Mouse (Mus musculus) forebrain, embryonic 16.5 days (tissue): ENCODE data around the gene Rnf43. TPM values are rescaled to one million over a fixed set of nuclear protein-coding genes. Genes with fewer than 3 reads are reported as not detected.

Experiments used
- ATAC-seq: fragments of 200-750 bp; cut with Nextera tagmentation; 2 replicates; pipeline ENCODE4 v1.8.0; 2017; ENCODE audit warnings: mild to moderate bottlenecking, moderate library complexity
- H3K27ac ChIP-seq: fragments of 300-500 bp; sonication (generic); 2 replicates; pipeline ENCODE4 v1.5.1; 2014; ENCODE audit warnings: low read length, control low read depth
- H3K27me3 ChIP-seq: fragments of 300-500 bp; sonication (generic); replicated peaks from 2 replicates; pipeline ENCODE4 v1.6.1; 2014; ENCODE audit warnings: low read length; ENCODE audit not compliant: control insufficient read depth, insufficient read depth
- H3K36me3 ChIP-seq: fragments of 300-500 bp; sonication (generic); 2 replicates; pipeline ENCODE4 v1.6.1; 2014; ENCODE audit not compliant: control insufficient read depth, insufficient read depth
- H3K4me1 ChIP-seq: fragments of 300-500 bp; sonication (generic); replicated peaks from 2 replicates; pipeline ENCODE4 v1.6.1; 2014; ENCODE audit warnings: low read length; ENCODE audit not compliant: control insufficient read depth, insufficient read depth
- H3K4me2 ChIP-seq: fragments of 300-500 bp; sonication (generic); 2 replicates; pipeline ENCODE4 v1.6.1; 2014; ENCODE audit warnings: mild to moderate bottlenecking, low read length, control low read depth
- H3K4me3 ChIP-seq: fragments of 300-500 bp; sonication (generic); replicated peaks from 2 replicates; pipeline ENCODE4 v1.5.1; 2014; ENCODE audit warnings: mild to moderate bottlenecking, low read length, control low read depth
- H3K9ac ChIP-seq: fragments of 300-500 bp; sonication (generic); replicated peaks from 2 replicates; pipeline ENCODE4 v1.6.1; 2014; ENCODE audit warnings: low read depth, low read length, control low read depth
- H3K9me3 ChIP-seq: fragments of 300-500 bp; sonication (generic); 2 replicates; pipeline ENCODE4 v1.6.1; 2016; ENCODE audit warnings: low read length; ENCODE audit not compliant: control insufficient read depth
- WGBS: fragments of 180-500 bp; shearing (Covaris S2); extraction: QIAGEN DNeasy Blood & Tissue Kit; methylation state at CpG from one replicate; pipeline ENCODE4 v1.1.7; 2014; 5-methylcytosine and 5-hydroxymethylcytosine counted together
- polyA plus RNA-seq: library from polyadenylated mRNA; unstranded; fragments of >200 nt; fragmentation: Nextera tagmentation; extraction: Ambion mirVana; gene quantifications from 2 replicates; pipeline ENCODE4 v1.2.1, GENCODE M21; 2015

The Rnf43 gene
- 0.76 and 1.9 TPM in 2 replicates for polyA plus RNA-seq

- peak; percentile 68; the same call in 1 of the 2 replicates for ATAC-seq
- Histone ChIP-seq H3K36me3 (no peaks in the 10 kb centered on the region), H3K9me3 (no peaks in the 10 kb centered on the region), H3K9ac (no peak within 1 kb of the TSS; the same call in 1 of the 2 replicates), H3K27me3 (peaks cover 3% of the 10 kb centered on the region; the same call in 1 of the 2 replicates), H3K4me1 (peaks cover 7% of the 10 kb centered on the region), H3K4me2 (peak within 1 kb of the TSS; percentile 62), H3K27ac (no peak within 1 kb of the TSS), H3K4me3 (peak within 1 kb of the TSS; percentile 42)
- WGBS = 0% methylated on average over 8 of the region's 8 CpGs
These were observed at the start of gene Rnf43 for GRCm38 (mm10) chr11:87662407-87662806. Gene Rnf43 (plus strand): TSS chr11:87662722.

DNA sequence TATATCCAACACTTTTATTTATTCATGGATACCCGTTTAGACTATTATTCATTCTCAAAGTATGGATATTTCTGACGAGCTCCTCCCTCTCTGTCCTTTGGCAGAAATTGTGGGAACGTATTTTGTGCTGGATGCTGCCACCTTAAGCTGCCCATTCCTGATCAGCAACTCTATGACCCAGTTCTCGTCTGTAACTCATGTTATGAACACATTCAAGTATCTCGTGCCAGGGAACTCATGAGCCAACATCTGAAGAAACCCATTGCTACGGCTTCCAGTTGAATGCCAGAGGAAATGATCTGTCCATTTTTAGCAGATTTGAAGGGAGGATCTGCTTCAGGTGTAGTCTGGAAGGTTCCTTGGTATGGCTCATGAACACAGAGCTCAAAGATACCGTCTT is 48.5 kb upstream of the Rnf43 start:
- Histone ChIP-seq H3K4me1 (no peaks in the 10 kb centered on the region), H3K36me3 (peaks cover 77% of the 10 kb centered on the region), H3K27ac (no peak overlapping the region), H3K27me3 (no peaks in the 10 kb centered on the region), H3K4me2 (no peak overlapping the region), H3K9ac (no peak overlapping the region), H3K4me3 (no peak overlapping the region), H3K9me3 (peaks cover 2% of the 10 kb centered on the region)
- ATAC-seq = no peak
- WGBS = 92% methylated on average over 7 of the region's 7 CpGs

- Histone ChIP-seq H3K27me3 (no peaks in the 10 kb centered on the region), H3K4me3 (no peak overlapping the region), H3K4me2 (no peak overlapping the region), H3K27ac (no peak overlapping the region), H3K36me3 (peaks cover 72% of the 10 kb centered on the region), H3K9me3 (peaks cover 2% of the 10 kb centered on the region), H3K9ac (no peak overlapping the region), H3K4me1 (no peaks in the 10 kb centered on the region)
- WGBS = 92% methylated on average over 5 of the region's 5 CpGs
- ATAC-seq = no peak
These were observed 47.0 kb upstream of the Rnf43 start for GRCm38 (mm10) chr11:87615551-87615950.

DNA sequence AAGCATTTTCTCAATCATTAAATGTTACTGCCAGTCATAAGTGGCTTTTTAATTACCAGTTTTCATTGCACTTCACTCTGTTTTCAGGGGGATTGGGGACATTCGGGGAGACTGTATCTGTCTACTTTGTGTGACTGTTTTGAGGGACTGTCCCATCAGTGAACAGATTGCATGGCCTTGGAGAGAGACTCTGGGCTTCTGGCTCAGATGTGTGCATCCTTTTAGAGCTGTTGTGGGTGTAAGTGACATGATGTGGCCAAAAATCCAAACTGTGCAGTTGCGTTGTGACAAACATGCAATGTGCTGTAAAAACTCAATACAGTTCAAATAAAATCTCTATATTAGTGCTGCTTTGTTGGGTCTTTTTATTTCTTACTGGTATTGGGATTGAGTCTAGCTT is 46.6 kb upstream of the Rnf43 start:
- no peak for ATAC-seq
- Histone ChIP-seq H3K36me3 (peaks cover 67% of the 10 kb centered on the region), H3K27me3 (no peaks in the 10 kb centered on the region), H3K9me3 (peaks cover 2% of the 10 kb centered on the region), H3K4me3 (no peak overlapping the region), H3K9ac (no peak overlapping the region), H3K27ac (no peak overlapping the region), H3K4me1 (no peaks in the 10 kb centered on the region), H3K4me2 (no peak overlapping the region)
- 98% methylated on average over 2 of the region's 2 CpGs for WGBS

GRCm38 (mm10) chr11:87616790-87617474 is 45.6 kb upstream of the Rnf43 start, which contains the start of gene Hsf5:
Gene Hsf5 (plus strand): TSS chr11:87617164.
- H3K9ac ChIP-seq = no peak within 1 kb of the TSS
- peaks cover 58% of the 10 kb centered on the region for H3K36me3 ChIP-seq
- H3K9me3 ChIP-seq = peaks cover 2% of the 10 kb centered on the region
- WGBS = 90% methylated on average over 57 of the region's 69 CpGs
- no peak within 1 kb of the TSS for H3K4me3 ChIP-seq
- H3K4me2 ChIP-seq = no peak within 1 kb of the TSS
- no peak within 1 kb of the TSS for H3K27ac ChIP-seq
- H3K4me1 ChIP-seq = no peaks in the 10 kb centered on the region
- no peaks in the 10 kb centered on the region for H3K27me3 ChIP-seq
- no peak for ATAC-seq

DNA sequence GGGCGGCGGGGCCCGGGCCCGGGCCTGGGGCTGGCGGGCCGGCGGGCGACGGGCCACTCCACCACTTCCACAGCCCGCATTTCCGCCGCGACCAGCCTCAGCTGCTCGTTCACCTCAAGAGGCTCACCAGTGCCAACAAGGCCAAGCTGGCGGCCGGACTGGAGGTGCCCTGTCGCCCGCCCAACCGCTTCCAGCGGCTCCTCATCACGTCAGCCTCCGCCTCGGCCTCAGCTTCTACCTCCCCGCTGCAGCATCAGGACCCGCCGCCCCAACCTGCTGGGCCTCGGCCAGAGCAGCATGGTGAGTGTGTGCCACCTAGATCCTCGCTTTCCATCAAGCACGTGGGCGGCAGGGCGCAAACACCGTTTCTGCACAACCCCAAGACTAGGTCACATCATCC is 44.9 kb upstream of the Rnf43 start:
- peaks cover 52% of the 10 kb centered on the region for H3K36me3 ChIP-seq
- WGBS = 95% methylated on average over 32 of the region's 32 CpGs
- ATAC-seq = no peak

DNA sequence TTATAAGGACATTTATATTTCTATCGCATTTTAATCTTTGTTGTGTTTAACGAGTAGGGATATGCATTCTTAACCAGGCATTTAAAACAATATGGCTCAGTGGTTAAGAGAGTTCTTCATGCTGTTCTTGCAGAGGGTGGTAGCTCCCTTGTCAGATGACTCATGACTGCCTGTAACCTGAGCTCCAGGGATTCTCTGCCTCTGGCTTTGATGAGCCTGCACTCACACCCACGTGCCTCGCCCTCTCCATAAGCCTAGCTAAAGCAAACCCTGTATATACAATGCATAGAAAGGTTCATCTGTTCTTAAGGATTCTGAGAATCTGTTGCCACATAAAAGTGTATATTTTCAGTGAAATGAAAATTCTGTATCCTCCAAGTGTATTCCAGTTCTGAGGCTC is 39.4 kb upstream of the Rnf43 start:
- Histone ChIP-seq H3K27me3 (no peaks in the 10 kb centered on the region), H3K4me1 (no peaks in the 10 kb centered on the region), H3K9me3 (no peaks in the 10 kb centered on the region), H3K36me3 (peaks cover 12% of the 10 kb centered on the region), H3K27ac (no peak overlapping the region), H3K4me3 (no peak overlapping the region), H3K4me2 (no peak overlapping the region), H3K9ac (no peak overlapping the region)
- 86% methylated on average over 4 of the region's 4 CpGs for WGBS
- no peak for ATAC-seq

More for the DNA sequence above, 44.9 kb upstream of the Rnf43 start:
- no peaks in the 10 kb centered on the region for H3K27me3 ChIP-seq
- no peak overlapping the region for H3K4me2 ChIP-seq
- H3K4me3 ChIP-seq = no peak overlapping the region
- no peak overlapping the region for H3K9ac ChIP-seq
- H3K4me1 ChIP-seq = no peaks in the 10 kb centered on the region
- H3K27ac ChIP-seq = no peak overlapping the region
- H3K9me3 ChIP-seq = peaks cover 2% of the 10 kb centered on the region

DNA sequence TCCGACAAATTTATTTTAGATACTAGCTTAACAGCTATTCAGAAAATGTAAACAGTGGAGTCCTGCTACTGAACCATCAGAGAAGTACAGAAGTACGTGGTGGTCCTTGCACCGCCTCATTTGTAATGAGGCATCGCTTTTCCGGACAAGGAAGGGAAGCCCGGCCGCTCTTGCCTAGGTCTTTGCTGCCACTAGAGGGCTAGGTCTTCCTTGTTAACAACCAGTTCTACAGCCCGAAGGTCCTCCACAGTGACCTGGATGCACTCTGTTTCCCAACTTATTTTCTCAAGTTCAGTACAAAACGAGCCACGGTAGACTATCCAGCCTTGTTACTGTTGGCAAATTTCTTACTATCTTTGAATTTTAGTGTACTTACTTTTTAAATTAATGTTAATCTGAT is 32.7 kb upstream of the Rnf43 start:
- no peaks in the 10 kb centered on the region for H3K4me1 ChIP-seq
- H3K9ac ChIP-seq = no peak overlapping the region
- WGBS = 35% methylated on average over 10 of the region's 10 CpGs
- no peak overlapping the region for H3K27ac ChIP-seq
- H3K9me3 ChIP-seq = no peaks in the 10 kb centered on the region
- H3K36me3 ChIP-seq = no peaks in the 10 kb centered on the region; the same call in 1 of the 2 replicates
- H3K4me2 ChIP-seq = no peak overlapping the region
- H3K4me3 ChIP-seq = no peak overlapping the region
- ATAC-seq = no peak
- H3K27me3 ChIP-seq = no peaks in the 10 kb centered on the region

DNA sequence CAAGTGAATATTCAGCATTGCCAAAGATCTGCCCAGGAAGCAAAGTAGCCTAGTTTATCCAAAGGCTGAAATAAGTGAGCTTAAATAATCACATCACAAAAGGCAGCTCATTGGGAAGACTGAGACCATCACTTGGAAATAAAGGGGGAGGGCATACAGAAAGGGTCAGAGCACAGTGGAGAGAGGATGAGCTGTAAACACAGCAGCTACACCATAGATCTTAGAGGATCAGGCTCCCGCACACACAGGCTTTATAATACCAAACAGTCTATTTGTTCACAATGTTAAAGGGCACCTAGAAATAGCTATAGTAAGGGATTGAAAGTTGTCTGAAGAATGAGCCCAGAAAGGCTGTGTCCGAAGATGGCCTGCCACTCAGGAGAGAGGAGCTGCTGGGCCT is 23.7 kb upstream of the Rnf43 start:
- no peaks in the 10 kb centered on the region for H3K27me3 ChIP-seq
- peak overlapping the region; percentile 47 for H3K4me3 ChIP-seq
- H3K4me1 ChIP-seq = peaks cover 8% of the 10 kb centered on the region
- 23% methylated on average over 2 of the region's 2 CpGs for WGBS
- ATAC-seq = no peak
- H3K27ac ChIP-seq = no peak overlapping the region
- peak overlapping the region; percentile 76 for H3K4me2 ChIP-seq
- H3K9ac ChIP-seq = peak overlapping the region; percentile 75
- no peaks in the 10 kb centered on the region for H3K9me3 ChIP-seq
- 0 out of 2 replicates have a peak, but pooled peaks cover 2% of the 10 kb centered on the region for H3K36me3 ChIP-seq
